19 mouse cellular contexts compared by ENCODE assay signal in genomic region chr9:64820086-64820795, GRCm38 (mm10).
"Had no signal": no experiment of that assay in that cellular context is flagged by ENCODE, and none has a peak within 500 bp of the region (broad histone marks: within the 10 kb centered on the region; RNA-seq: fewer than 3 reads in every experiment).

No protein-coding gene starts in this region.

- DNase-seq: kidney, adult 11 months; kidney, adult 8-10 months; kidney, postnatal 14 days; kidney, postnatal 4 days; layer of hippocampus, postnatal 36 days; left cerebral cortex, postnatal 4 days; lung, adult 18-20 months; lung, postnatal 10 days; lung, postnatal 36 days; midbrain, embryonic 14.5 days; thymus, postnatal 25 days had no signal

- H3K4me2 ChIP-seq: kidney, embryonic 15.5 days; limb, embryonic 12.5 days; limb, embryonic 15.5 days; liver, embryonic 11.5 days; lung, embryonic 15.5 days; midbrain, embryonic 11.5 days had no signal

- H3K27ac ChIP-seq: kidney, embryonic 15.5 days; limb, embryonic 12.5 days; limb, embryonic 15.5 days; liver, embryonic 14.5 days; lung, embryonic 15.5 days; stomach, postnatal 0 days had no signal

- H3K4me1 ChIP-seq: kidney, embryonic 15.5 days; limb, embryonic 12.5 days; limb, embryonic 15.5 days; lung, embryonic 15.5 days had no signal

- H3K27me3 ChIP-seq: kidney, embryonic 15.5 days; limb, embryonic 12.5 days; limb, embryonic 15.5 days; lung, embryonic 15.5 days had no signal

- H3K9me3 ChIP-seq: kidney, embryonic 15.5 days; limb, embryonic 12.5 days; limb, embryonic 15.5 days; lung, embryonic 15.5 days had no signal

- H3K9ac ChIP-seq: kidney, embryonic 15.5 days; limb, embryonic 12.5 days; limb, embryonic 15.5 days; liver, embryonic 14.5 days; lung, embryonic 15.5 days had no signal

- H3K36me3 ChIP-seq: kidney, embryonic 15.5 days; limb, embryonic 12.5 days; limb, embryonic 15.5 days; lung, embryonic 15.5 days had no signal

- H3K4me3 ChIP-seq: kidney, embryonic 15.5 days; limb, embryonic 12.5 days; limb, embryonic 15.5 days; lung, embryonic 15.5 days had no signal
